Mouse (Mus musculus) midbrain, embryonic 16.5 days (tissue): Measurements from ENCODE around the gene Gm21541. TPM values are rescaled to one million over a fixed set of nuclear protein-coding genes. Genes with fewer than 3 reads are reported as not detected.
"Not testable (repeated sequence)": the region's sequence is repeated elsewhere in the genome, so short reads cannot be mapped to it uniquely, and the experiment has no call there.

Experiments used
- ATAC-seq: fragments of 200-750 bp; cut with Nextera tagmentation; 2 replicates; pipeline ENCODE4 v1.8.0; 2017; ENCODE audit warnings: moderate TSS enrichment
- H3K27ac ChIP-seq: fragments of 300-500 bp; sonication (generic); 2 replicates; pipeline ENCODE4 v1.5.1; 2014; ENCODE audit warnings: mild to moderate bottlenecking, low read length, mixed read lengths
- H3K27me3 ChIP-seq: fragments of 300-500 bp; sonication (generic); 2 replicates; pipeline ENCODE4 v1.6.1; 2014; ENCODE audit warnings: low read depth, low read length, mixed read lengths; ENCODE audit not compliant: control insufficient read depth, insufficient read depth
- H3K36me3 ChIP-seq: fragments of 300-500 bp; sonication (generic); 2 replicates; pipeline ENCODE4 v1.6.1; 2014; ENCODE audit warnings: mild to moderate bottlenecking, low read length, moderate library complexity, mixed read lengths; ENCODE audit not compliant: control insufficient read depth, insufficient read depth
- H3K4me1 ChIP-seq: fragments of 300-500 bp; sonication (generic); 2 replicates; pipeline ENCODE4 v1.6.1; 2014; ENCODE audit warnings: mild to moderate bottlenecking, low read length, mixed read lengths; ENCODE audit not compliant: control insufficient read depth, insufficient read depth
- H3K4me2 ChIP-seq: fragments of 300-500 bp; sonication (generic); 2 replicates; pipeline ENCODE4 v1.6.1; 2014; ENCODE audit warnings: mild to moderate bottlenecking, low read length, mixed read lengths
- H3K4me3 ChIP-seq: fragments of 300-500 bp; sonication (generic); 2 replicates; pipeline ENCODE4 v1.5.1; 2014; ENCODE audit warnings: low read depth, mild to moderate bottlenecking, low read length, moderate library complexity, mixed read lengths
- H3K9ac ChIP-seq: fragments of 300-500 bp; sonication (generic); 2 replicates; pipeline ENCODE4 v1.6.1; 2014; ENCODE audit warnings: low read depth, low read length, mixed read lengths
- H3K9me3 ChIP-seq: fragments of 300-500 bp; sonication (generic); replicated peaks from 2 replicates; pipeline ENCODE4 v1.6.1; 2014; ENCODE audit warnings: mild to moderate bottlenecking, low read length, mixed read lengths; ENCODE audit not compliant: control insufficient read depth, poor library complexity, severe bottlenecking
- WGBS: fragments of 180-500 bp; shearing (Covaris S2); extraction: QIAGEN DNeasy Blood & Tissue Kit; methylation state at CpG from one replicate; pipeline ENCODE4 v1.1.7; 2014; 5-methylcytosine and 5-hydroxymethylcytosine counted together
- polyA plus RNA-seq: library from polyadenylated mRNA; unstranded; fragments of >200 nt; fragmentation: Nextera tagmentation; extraction: Ambion mirVana; gene quantifications from 2 replicates; pipeline ENCODE4 v1.2.1, GENCODE M21; 2015

Gm21541 gene
- not detected in 2 replicates for polyA plus RNA-seq

DNA sequence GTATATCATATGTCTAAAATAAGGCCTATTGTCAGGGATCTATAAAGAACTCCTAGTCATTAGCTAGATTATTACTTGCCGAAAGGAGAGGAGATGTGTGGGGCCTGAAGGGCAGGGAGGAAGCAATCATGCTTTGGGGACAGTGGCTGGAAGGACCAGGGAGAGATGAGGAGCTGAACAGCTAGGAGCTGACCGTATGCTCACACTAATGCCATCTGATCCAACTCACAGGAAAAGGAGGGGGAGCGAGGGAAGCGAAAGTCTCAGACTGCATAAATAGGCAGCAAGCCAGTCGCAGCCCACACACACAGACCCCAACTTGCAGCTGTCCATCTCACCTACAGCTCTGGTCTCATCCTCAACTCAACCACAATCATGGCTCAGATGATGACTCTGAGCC, at the start of gene Gm21541:
Gm21541 (plus strand) TSS at position 301 of the 400 bp plus-strand sequence.
- no CpG with 5 or more reads among the region's 5 CpGs for WGBS

DNA sequence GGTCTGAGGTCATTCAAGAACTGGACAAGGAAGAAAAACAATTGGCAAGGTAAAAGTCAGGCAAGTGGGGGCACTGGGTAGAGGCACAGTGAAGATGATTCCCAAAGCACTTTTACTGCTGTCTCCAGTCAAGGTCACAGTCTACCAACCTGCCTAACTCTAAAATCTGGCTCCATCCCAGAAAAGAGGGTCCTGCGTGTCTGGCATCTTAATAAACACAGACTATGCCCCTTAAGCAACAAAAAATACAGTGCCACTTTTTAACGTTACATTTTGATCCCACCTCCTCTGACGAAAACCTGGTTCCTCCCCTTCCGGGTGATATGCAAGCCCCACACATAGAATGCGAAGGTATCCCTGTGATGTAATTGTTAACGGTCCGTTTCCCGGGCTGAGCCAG, 37.9 kb downstream of the Gm21541 start, which contains the start of gene Gm20878:
Gm20878 (plus strand) TSS at position 301 of the 400 bp plus-strand sequence.
- not testable (repeated sequence) for H3K4me2 ChIP-seq, H3K4me1 ChIP-seq, H3K4me3 ChIP-seq, H3K36me3 ChIP-seq, H3K9ac ChIP-seq, H3K9me3 ChIP-seq, ATAC-seq, H3K27me3 ChIP-seq, H3K27ac ChIP-seq
- no CpG with 5 or more reads among the region's 8 CpGs for WGBS

More for the DNA sequence above, at the start of gene Gm21541:
- H3K4me2 ChIP-seq, H3K9ac ChIP-seq, H3K27me3 ChIP-seq, H3K36me3 ChIP-seq, H3K9me3 ChIP-seq, H3K4me3 ChIP-seq, ATAC-seq, H3K27ac ChIP-seq, H3K4me1 ChIP-seq: not testable (repeated sequence)

Other genes with a start within 250 kb of the Gm21541 start
- 28.1 and 28.3 TPM in 2 replicates for gene Cntfr, start 206.5 kb upstream of the Gm21541 start, polyA plus RNA-seq
- gene Il11ra1, start 203.6 kb upstream of the Gm21541 start, polyA plus RNA-seq, result 31.5 and 36.3 TPM in 2 replicates
- gene Rpp25l, start 190.1 kb upstream of the Gm21541 start, polyA plus RNA-seq, result 52.3 and 52.4 TPM in 2 replicates
- 295 and 313 TPM in 2 replicates for gene Dctn3, start 180.4 kb upstream of the Gm21541 start, polyA plus RNA-seq
- 0.58 and 1.2 TPM in 2 replicates for gene Arid3c, start 172.5 kb upstream of the Gm21541 start, polyA plus RNA-seq
- gene Galt, start 148.4 kb upstream of the Gm21541 start, polyA plus RNA-seq, result 52.5 and 58.9 TPM in 2 replicates
- gene Sigmar1, start 147.5 kb upstream of the Gm21541 start, polyA plus RNA-seq, result 57.3 and 65.1 TPM in 2 replicates
- gene Ccl27a, start 129.4 kb upstream of the Gm21541 start, polyA plus RNA-seq, result 290 and 302 TPM in 2 replicates
- 13.8 and 14.3 TPM in 2 replicates for gene Gm20878, start 38.0 kb downstream of the Gm21541 start, polyA plus RNA-seq
- gene Fam205a4, start 62.4 kb downstream of the Gm21541 start, polyA plus RNA-seq, result 1.7 and 2.1 TPM in 2 replicates
- 0.63 and 1.2 TPM in 2 replicates for gene Gm21093, start 131.1 kb downstream of the Gm21541 start, polyA plus RNA-seq
- gene Gm3893, start 187.6 kb downstream of the Gm21541 start, polyA plus RNA-seq, result not detected in 2 replicates
- not detected in 2 replicates for gene Gm13304, start 211.2 kb downstream of the Gm21541 start, polyA plus RNA-seq
- gene Gm13306, start 249.8 kb downstream of the Gm21541 start, polyA plus RNA-seq, result 3.9 and 4.0 TPM in 2 replicates